Mouse (Mus musculus): ENCODE measurements around the gene Kcnk1. TPM values are rescaled to one million over a fixed set of nuclear protein-coding genes. Genes with fewer than 3 reads are reported as not detected.
A peak's percentile ranks its signal among the peaks of the same experiment; 100 is the strongest.

The Kcnk1 gene
- polyA plus RNA-seq, 1 experiment: 206 TPM

DNA sequence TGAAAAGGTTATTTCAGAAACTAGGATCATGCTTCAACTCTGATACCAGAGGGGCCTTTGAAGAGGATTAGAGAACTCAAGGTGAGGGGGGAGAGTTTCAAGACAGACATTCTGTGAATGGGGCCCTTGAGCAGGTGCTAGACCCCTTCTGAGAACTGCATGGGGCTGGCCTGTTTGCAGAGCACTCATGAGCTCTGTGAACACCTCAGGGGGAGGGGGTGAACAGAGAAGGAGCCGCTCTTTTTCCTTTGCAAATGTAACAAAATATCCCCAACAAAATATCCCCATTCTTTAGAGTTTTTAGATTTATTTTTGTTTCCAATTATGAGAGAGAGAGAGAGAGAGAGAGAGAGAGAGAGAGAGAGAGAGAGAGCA lies 37.0 kb upstream of the Kcnk1 start:
- 69% methylated on average over 1 of the region's 1 CpGs for WGBS
- Histone ChIP-seq H3K27me3 (ENCODE audit: control insufficient read depth, insufficient read depth, low read length) (no peaks in the 10 kb centered on the region), H3K4me3 (replicated peaks; ENCODE audit: insufficient read depth, low read depth, low read length) (no peak overlapping the region), H3K4me1 (ENCODE audit: control insufficient read depth, insufficient read depth, low read length) (peaks cover 28% of the 10 kb centered on the region), H3K27ac (ENCODE audit: insufficient read depth, low read length) (peak overlapping the region; percentile 93; the same call in 1 of the 2 replicates)
- TF ChIP-seq POLR2A (IDR thresholded peaks at IDR 0.05; ENCODE audit: borderline replicate concordance, insufficient read depth, low read length): no peak
- no peak for TF ChIP-seq CTCF (IDR thresholded peaks at IDR 0.05; ENCODE audit: borderline replicate concordance, insufficient read depth, low read depth, low read length)
- no peak for DNase-seq

DNA sequence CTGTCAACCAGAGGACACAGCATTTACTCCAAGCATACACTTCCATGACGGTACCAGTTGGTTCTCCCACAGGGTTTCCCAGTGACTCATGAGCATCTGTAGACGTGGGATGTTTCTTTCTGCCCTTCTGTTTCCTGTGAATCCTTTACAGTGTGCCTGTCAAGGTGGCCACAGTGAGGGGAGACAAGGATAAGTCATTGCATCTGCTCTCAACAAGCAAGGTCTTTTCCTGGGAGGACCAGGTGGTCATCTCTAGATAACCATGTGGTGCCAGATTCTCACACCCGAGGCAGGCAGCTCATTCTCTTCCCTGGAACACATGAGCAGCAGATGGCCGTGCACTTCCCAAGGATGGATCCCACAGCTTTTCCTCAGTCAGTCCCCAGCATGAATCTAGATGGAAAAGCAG lies 35.6 kb upstream of the Kcnk1 start:
- DNase-seq: peak; percentile 87 to 94
- 7% methylated on average over 4 of the region's 4 CpGs for WGBS
- Histone ChIP-seq H3K27me3 (ENCODE audit: control insufficient read depth, insufficient read depth, low read length) (no peaks in the 10 kb centered on the region), H3K4me1 (ENCODE audit: control insufficient read depth, insufficient read depth, low read length) (peaks cover 28% of the 10 kb centered on the region), H3K4me3 (replicated peaks; ENCODE audit: insufficient read depth, low read depth, low read length) (peak overlapping the region; percentile 3), H3K27ac (ENCODE audit: insufficient read depth, low read length) (peak overlapping the region; percentile 93)
- TF ChIP-seq POLR2A (IDR thresholded peaks at IDR 0.05; ENCODE audit: borderline replicate concordance, insufficient read depth, low read length): no peak
- no peak for TF ChIP-seq CTCF (IDR thresholded peaks at IDR 0.05; ENCODE audit: borderline replicate concordance, insufficient read depth, low read depth, low read length)

DNA sequence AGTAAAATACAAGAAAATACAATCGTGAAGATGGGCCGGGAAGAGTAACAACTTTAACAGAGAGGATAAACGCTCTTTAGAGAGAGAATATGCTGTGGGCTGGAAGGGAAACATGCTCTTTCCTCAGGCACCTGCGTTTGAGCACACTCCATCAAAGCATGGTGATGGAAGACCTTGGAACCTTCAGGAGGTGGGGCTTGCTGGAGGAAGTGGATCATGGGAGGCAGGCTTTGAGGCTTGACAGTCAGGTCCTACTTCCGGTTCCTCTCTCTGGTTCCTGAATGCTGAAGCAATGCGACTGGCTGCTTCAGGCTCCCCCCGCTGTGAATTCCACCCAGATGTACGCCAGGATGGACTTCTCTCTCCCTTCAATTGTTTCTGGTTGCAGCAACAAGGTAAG lies 34.9 kb upstream of the Kcnk1 start:
- 27% methylated on average over 8 of the region's 8 CpGs for WGBS
- Histone ChIP-seq H3K27ac (ENCODE audit: insufficient read depth, low read length) (peak overlapping the region; percentile 93), H3K4me1 (ENCODE audit: control insufficient read depth, insufficient read depth, low read length) (peaks cover 32% of the 10 kb centered on the region), H3K27me3 (ENCODE audit: control insufficient read depth, insufficient read depth, low read length) (no peaks in the 10 kb centered on the region), H3K4me3 (replicated peaks; ENCODE audit: insufficient read depth, low read depth, low read length) (peak overlapping the region; percentile 62)
- no peak for TF ChIP-seq CTCF (IDR thresholded peaks at IDR 0.05; ENCODE audit: borderline replicate concordance, insufficient read depth, low read depth, low read length)
- TF ChIP-seq POLR2A (IDR thresholded peaks at IDR 0.05; ENCODE audit: borderline replicate concordance, insufficient read depth, low read length): peak; percentile 63; the same call in 1 of the 2 replicates
- DNase-seq: peak; percentile 79 to 83

DNA sequence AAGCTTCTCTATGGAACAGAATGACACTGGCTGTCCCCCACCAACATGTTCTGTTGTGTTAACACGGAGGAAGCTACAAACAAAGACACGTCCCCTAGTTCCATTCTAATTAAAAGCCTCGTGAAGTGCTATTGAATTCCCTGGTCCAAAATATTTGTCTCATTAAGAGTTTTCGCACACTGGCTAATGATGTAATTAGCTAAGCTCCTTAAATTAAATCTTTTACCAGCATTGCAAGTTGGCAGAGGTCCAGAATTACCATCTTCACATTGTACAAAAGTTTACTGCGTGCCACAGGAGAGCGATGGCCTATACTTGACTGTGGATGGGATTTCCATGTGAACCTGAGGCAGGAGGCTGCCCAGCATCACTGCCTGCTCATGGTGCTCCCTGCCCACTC lies 33.2 kb upstream of the Kcnk1 start:
- H3K4me1 ChIP-seq (ENCODE audit: control insufficient read depth, insufficient read depth, low read length): peaks cover 20% of the 10 kb centered on the region
- H3K4me3 ChIP-seq (replicated peaks; ENCODE audit: insufficient read depth, low read depth, low read length): no peak overlapping the region
- WGBS: 68% methylated on average over 6 of the region's 6 CpGs
- no peaks in the 10 kb centered on the region for H3K27me3 ChIP-seq (ENCODE audit: control insufficient read depth, insufficient read depth, low read length)
- no peak overlapping the region; the same call in 1 of the 2 replicates for H3K27ac ChIP-seq (ENCODE audit: insufficient read depth, low read length)
- no peak for TF ChIP-seq CTCF (IDR thresholded peaks at IDR 0.05; ENCODE audit: borderline replicate concordance, insufficient read depth, low read depth, low read length)
- TF ChIP-seq POLR2A (IDR thresholded peaks at IDR 0.05; ENCODE audit: borderline replicate concordance, insufficient read depth, low read length): no peak
- peak in 1 of 2 experiments; percentile 28 for DNase-seq

DNA sequence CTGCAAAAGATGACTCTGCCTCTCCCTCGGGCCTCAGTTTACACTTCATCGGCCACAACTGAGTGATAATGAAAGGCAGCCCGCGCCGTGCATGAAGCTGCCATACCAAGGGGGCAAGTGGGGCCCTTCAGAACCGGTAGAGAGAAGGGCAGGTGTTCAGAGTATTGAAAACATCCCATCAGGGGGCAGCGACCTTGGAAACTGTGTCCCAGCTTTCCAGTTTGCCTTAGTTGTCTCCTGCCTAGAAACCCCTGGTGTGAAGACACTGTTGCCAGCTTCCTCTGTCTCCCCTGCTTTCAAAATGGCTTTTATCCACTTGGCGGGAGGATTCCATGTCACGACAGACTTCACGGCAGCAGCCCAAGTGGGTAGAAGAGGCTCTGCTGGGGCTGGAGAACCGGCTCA lies 31.2 kb upstream of the Kcnk1 start:
- H3K27ac ChIP-seq (ENCODE audit: insufficient read depth, low read length): peak overlapping the region; percentile 58
- DNase-seq: peak; percentile 61 to 70
- H3K27me3 ChIP-seq (ENCODE audit: control insufficient read depth, insufficient read depth, low read length): no peaks in the 10 kb centered on the region
- H3K4me1 ChIP-seq (ENCODE audit: control insufficient read depth, insufficient read depth, low read length): peaks cover 9% of the 10 kb centered on the region; the same call in 1 of the 2 replicates
- peak overlapping the region; percentile 35 for H3K4me3 ChIP-seq (replicated peaks; ENCODE audit: insufficient read depth, low read depth, low read length)
- 4% methylated on average over 11 of the region's 11 CpGs for WGBS
- no peak for TF ChIP-seq CTCF (IDR thresholded peaks at IDR 0.05; ENCODE audit: borderline replicate concordance, insufficient read depth, low read depth, low read length)
- TF ChIP-seq POLR2A (IDR thresholded peaks at IDR 0.05; ENCODE audit: borderline replicate concordance, insufficient read depth, low read length): no peak

DNA sequence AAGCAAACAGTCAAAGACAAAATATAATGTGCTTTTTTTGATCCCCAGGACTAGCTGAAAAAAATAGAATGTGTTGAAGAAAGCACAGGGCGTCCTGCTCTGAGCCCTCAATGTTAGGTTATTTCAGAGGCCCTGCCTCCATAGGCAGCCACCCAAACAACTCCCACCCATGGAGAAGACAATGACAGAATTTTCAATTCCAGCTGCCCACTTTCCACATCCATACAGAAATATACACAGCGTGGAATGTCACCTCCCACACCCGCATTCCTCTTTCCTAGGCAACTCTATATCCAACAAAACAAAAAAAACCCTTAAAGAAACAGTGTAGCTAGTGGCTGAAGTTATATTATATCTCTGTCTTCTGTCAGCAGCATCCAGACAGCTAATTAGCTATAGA lies 23.6 kb upstream of the Kcnk1 start:
- Histone ChIP-seq H3K27me3 (ENCODE audit: control insufficient read depth, insufficient read depth, low read length) (no peaks in the 10 kb centered on the region), H3K4me1 (ENCODE audit: control insufficient read depth, insufficient read depth, low read length) (peaks cover 18% of the 10 kb centered on the region), H3K4me3 (replicated peaks; ENCODE audit: insufficient read depth, low read depth, low read length) (no peak overlapping the region), H3K27ac (ENCODE audit: insufficient read depth, low read length) (no peak overlapping the region)
- 65% methylated on average over 3 of the region's 3 CpGs for WGBS
- TF ChIP-seq CTCF (IDR thresholded peaks at IDR 0.05; ENCODE audit: borderline replicate concordance, insufficient read depth, low read depth, low read length) (no peak), POLR2A (IDR thresholded peaks at IDR 0.05; ENCODE audit: borderline replicate concordance, insufficient read depth, low read length) (no peak)
- DNase-seq: no peak

DNA sequence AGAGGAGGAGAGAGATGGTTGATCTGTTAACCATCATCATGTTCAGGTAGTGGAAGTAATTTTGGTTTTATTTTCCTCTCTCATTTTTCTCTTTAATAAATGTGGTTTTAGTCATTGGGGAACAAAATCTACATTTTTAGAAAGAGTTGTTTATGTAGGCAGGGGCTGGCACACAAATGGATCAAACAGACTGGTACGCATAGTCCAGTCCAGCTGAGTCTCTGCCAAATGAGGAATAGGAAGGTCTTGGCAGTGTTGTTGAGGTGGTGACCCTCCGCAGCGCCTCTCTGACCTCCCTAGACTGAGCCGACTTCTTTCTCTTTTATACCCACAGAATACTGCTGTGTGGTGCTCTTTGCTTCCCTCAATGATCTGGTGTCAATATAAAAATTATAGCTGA lies 19.0 kb upstream of the Kcnk1 start:
- 11% methylated on average over 4 of the region's 4 CpGs for WGBS

DNA sequence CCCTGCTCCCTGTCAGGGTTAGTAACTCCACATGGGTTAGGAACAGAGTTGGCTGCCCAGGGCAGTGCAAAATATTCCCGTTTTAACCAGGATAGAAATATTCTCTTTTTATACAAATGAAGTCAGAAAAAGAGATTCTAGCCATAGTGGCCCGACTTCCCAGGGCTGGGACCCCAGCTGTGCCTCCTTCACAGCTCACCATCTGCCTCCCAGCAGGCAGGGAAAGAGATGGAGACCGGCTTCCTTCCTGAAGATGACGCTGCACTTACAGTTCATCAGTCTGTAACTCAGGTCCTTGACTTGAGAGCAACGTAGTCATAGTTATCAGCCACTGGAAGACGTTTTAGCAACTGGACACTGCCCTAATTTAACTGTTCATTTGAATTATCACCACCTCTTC lies 14.1 kb upstream of the Kcnk1 start:
- TF ChIP-seq CTCF (IDR thresholded peaks at IDR 0.05; ENCODE audit: borderline replicate concordance, insufficient read depth, low read depth, low read length) (no peak), POLR2A (IDR thresholded peaks at IDR 0.05; ENCODE audit: borderline replicate concordance, insufficient read depth, low read length) (no peak)
- Histone ChIP-seq H3K27ac (ENCODE audit: insufficient read depth, low read length) (peak overlapping the region; percentile 51), H3K4me1 (ENCODE audit: control insufficient read depth, insufficient read depth, low read length) (peaks cover 16% of the 10 kb centered on the region), H3K4me3 (replicated peaks; ENCODE audit: insufficient read depth, low read depth, low read length) (no peak overlapping the region), H3K27me3 (ENCODE audit: control insufficient read depth, insufficient read depth, low read length) (no peaks in the 10 kb centered on the region)
- DNase-seq: peak; percentile 73 to 78
- WGBS: 2% methylated on average over 6 of the region's 6 CpGs

More for the DNA sequence above, 19.0 kb upstream of the Kcnk1 start:
- Histone ChIP-seq H3K27ac (ENCODE audit: insufficient read depth, low read length) (no peak overlapping the region), H3K4me3 (replicated peaks; ENCODE audit: insufficient read depth, low read depth, low read length) (no peak overlapping the region), H3K27me3 (ENCODE audit: control insufficient read depth, insufficient read depth, low read length) (no peaks in the 10 kb centered on the region), H3K4me1 (ENCODE audit: control insufficient read depth, insufficient read depth, low read length) (peaks cover 25% of the 10 kb centered on the region)
- peak; percentile 32 to 54 for DNase-seq
- TF ChIP-seq CTCF (IDR thresholded peaks at IDR 0.05; ENCODE audit: borderline replicate concordance, insufficient read depth, low read depth, low read length) (no peak), POLR2A (IDR thresholded peaks at IDR 0.05; ENCODE audit: borderline replicate concordance, insufficient read depth, low read length) (no peak)
